Mouse (Mus musculus): ENCODE measurements around the gene 2900026A02Rik.

Gene 2900026A02Rik

DNA sequence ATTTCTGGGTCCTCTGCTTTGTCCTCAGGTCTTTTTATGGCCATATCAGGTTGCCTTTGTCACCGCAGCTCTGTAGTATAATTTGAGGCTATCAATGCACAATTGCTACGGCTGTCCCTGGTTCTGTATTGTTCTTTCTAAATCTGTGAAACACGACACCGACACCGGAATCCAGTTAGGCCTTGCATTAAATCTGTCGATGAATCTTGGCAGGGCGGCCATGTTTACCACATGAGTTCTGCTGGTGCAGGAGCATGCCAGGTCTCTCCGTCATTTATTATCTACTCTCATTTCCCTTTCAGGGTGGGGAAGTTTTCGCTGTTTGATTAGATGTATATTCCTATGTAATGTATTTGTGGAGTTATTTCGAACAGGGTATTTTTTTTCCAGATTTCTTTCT is 97.3 kb downstream of the 2900026A02Rik start:
- in situ Hi-C loops (cut with MboI, MseI), result no loop called here

DNA sequence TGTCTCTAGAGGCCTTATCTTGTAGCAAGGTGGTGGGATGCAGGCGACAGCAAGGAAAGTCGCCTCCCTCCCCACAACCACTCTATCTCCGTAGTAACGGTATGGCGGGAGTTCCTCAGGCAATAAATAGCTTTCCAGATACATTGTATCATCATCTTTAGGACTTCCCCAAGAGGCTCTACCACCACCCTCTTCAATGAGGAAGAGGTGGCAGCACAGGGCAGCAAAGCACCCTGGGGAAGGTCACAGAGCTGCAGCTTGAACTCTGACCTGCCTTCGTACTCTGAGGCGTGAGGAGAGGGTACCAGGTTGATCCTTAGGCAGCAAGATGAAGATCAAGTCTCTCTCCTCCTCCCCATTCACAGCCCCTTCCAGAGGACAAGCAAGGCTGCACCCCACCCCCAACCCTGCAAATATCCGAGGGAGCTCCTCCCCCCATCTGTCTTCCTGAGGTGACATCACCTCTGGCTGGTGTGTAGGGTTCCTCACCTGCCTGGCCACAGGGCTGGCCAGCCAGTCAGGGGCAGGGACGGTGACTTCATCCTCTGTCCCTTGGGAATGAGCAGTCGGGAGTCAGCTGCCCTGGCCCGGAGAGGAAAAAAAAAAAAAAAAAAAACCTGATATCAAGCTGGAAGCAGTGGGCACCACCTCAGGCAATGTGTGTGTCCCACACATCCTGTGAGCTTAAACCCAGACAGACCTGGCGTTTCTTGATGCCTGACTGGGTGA is 98.5 kb downstream of the 2900026A02Rik start:
- in situ Hi-C loops (cut with MboI, MseI), result no loop called here

- in situ Hi-C loops (cut with MboI, MseI), result no loop called here
Observed at GRCm38 (mm10) chr5:113121591-113121875, 99.5 kb downstream of the 2900026A02Rik start.

DNA sequence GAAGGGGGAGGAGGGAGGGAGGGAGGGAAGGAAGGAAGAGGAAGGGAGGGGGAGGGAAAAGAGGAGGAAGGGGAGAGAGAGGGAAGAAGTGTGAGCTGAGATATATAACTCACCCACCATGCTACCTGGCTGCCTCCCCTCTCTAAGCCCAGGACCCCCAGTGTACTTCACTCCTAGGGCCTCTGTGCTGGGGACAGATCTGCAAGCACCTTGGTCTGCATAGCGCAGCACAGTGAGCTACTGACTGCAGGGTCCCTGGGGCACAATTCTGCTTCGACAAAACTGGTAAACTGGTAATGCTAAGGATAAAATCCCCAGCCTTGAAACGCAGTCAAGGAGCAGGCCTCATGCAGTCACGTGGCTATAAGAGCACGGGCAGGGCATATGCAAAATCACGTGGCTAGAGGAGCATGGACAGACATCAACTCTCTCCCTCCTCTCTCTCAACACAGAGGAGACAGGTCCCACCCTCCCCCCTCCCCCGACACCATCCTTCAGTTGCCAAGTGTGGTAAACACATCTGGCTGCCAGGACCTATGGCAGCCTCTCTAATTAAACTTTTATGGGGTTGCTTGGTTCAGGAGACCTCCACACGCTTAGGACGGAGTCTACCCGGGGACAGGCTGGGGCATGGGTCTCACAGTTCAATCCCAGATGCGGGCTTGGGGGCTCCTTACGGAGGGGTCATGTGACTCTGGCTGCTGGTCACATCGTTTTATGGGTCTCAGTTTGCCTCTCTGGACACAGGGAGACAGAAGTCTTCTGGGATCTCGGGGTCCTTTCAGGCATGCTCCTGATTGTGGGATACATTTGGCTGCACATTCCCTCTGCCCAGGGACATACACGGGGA is 100.1 kb downstream of the 2900026A02Rik start:
- in situ Hi-C loops (cut with MboI, MseI), result no loop called here

- in situ Hi-C loops (cut with MboI, MseI), result no loop called here
Observed at GRCm38 (mm10) chr5:113119861-113120465, 101.1 kb downstream of the 2900026A02Rik start.

DNA sequence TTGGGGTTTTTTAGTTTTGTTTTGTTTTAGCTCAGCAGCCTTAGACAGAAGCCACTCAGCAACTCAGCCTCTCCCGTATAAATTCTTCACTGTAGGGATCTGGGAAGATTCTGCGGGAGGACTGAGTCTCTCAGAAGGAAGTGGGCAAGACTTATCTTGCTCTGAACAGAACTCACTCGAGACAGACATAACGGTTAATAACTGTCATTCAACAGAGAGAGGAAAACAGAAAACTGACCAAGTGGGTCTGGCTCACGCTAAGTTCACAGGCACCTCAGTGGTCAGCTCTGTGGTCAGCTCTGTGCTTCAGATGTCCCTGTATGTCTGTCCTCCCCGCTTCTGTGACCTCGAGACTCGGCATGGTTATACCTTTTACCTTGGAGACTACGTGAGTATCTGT is 101.7 kb downstream of the 2900026A02Rik start:
- in situ Hi-C loops (cut with MboI, MseI), result no loop called here

GRCm38 (mm10) chr5:113118695-113119094 is 102.3 kb downstream of the 2900026A02Rik start:
- in situ Hi-C loops (cut with MboI, MseI), result no loop called here

DNA sequence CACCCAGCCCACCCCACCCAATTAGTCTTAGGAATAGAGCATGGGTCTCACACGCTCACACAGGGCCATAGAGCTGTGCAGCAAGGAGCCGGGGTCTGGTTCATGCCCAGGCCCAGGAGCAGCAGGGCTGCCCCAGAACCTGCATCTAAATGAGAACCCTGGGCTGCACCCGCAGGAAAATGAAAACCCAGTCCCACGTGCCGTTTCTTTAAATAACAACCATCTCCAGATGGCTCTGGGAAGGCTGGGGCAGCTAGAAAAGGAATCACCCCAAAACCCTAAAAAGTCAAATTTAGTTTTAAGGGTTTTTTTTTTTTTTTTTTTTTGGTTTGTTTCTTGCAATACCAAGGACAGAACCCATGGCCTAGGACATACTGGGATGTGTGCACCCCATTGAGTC is 103.7 kb downstream of the 2900026A02Rik start:
- in situ Hi-C loops (cut with MboI, MseI), result no loop called here

GRCm38 (mm10) chr5:113115896-113116295 is 105.1 kb downstream of the 2900026A02Rik start:
- in situ Hi-C loops (cut with MboI, MseI), result no loop called here

DNA sequence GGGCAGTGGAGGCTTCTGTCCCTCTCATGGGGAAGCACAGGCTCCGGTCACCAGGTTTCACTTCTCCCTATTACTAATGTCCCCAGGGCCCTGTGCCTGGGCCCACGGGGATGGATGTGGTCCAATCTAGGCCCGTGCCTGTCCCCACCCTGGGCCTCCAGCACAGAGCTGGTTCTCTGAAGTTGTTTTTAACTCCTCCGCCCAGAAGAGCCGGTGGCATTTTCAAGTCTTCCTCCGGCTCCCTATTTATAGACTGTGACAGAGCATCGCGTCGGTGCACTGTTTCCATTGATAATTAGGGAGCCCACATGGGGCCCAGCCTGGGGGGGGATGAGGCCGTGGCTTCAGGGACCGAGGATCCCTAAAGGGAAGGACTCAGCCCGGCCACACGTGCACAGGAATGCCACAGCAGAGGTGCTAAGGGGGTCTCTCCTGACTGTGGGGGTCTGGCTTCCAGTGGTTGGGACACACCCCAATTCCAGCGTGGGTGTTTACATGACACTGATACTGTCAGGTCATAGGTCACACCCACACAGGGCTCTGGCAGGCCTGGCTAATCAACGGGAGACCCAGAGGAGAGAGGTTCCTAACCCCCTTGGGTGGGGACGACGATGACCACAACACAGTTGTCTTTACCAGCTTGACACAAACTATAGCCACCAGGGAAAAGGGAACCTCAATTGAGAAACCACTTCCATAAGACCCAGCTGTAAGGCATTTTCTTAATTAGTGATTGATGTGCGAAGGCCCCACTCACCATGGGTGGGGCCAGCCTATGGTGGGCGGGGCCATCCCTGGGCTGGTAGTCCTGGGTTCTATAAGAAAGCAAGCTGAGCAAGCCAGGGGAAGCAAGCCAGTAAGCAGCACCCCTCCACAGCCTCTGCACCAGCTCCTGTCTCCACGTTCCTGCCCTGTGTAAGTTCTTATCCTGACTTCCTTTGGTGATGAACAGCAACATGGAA is 106.5 kb downstream of the 2900026A02Rik start:
- in situ Hi-C loops (cut with MboI, MseI), result no loop called here

- in situ Hi-C loops (cut with MboI, MseI), result no loop called here
Observed at GRCm38 (mm10) chr5:113113120-113113519, 107.9 kb downstream of the 2900026A02Rik start.

- in situ Hi-C loops (cut with MboI, MseI), result no loop called here
Observed at GRCm38 (mm10) chr5:113111336-113111735, 109.7 kb downstream of the 2900026A02Rik start.

DNA sequence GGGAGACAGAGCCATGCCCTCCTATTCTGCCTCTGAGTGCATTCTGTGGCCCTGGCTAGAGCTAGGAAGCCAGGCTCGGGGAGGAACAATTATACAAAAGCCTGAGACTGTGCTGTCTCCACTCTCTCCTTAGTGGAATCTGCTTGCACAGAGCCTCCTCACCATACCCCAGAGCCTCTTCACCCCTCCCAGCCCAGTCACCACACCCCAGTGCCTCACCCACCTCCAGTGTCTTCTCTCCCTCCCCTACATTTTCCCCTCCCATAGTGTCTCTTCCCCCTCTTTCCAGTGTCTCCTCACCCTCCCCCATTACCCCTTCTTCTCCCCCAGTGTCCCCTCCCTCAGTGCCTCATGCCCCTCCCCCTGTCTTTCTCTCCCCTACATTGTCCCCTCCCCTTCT is 110.1 kb downstream of the 2900026A02Rik start:
- in situ Hi-C loops (cut with MboI, MseI), result no loop called here

GRCm38 (mm10) chr5:113109651-113110050 is 111.4 kb downstream of the 2900026A02Rik start:
- in situ Hi-C loops (cut with MboI, MseI), result loop anchor here in 1 of 2 experiments (10.0 kb wide), 1 partner anchor 1065 kb away; no protein-coding TSS in a partner anchor

DNA sequence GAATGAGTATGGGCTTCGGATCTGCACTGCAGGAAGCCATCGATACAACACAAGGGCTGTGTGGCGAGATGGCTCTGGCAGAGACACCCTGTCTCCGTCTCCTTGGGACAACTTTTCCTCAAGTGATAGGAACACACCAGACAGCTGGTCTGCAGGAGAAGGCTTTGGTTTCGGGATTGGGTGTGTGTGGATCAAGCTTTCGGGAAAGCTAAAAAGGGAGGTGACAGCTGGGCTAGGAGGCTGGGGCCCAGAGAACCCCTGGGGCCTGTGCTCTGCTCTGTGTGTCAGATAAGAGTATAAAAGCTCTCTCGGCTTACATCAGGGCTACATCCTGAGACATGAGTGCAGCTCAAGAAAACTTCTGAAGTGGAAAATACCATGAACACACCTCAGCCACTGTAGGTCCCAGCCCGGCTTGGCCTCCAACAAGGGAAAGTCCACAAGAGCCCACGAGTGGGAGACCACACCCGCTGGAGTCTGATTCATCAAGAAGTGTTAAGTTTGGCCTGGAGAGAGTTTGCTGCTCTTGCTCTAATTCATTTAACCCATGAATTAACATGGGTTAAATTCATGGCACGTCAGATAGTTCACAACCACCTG is 112.8 kb downstream of the 2900026A02Rik start:
- in situ Hi-C loops (cut with MboI, MseI), result loop anchor here in 1 of 2 experiments (10.0 kb wide), 1 partner anchor 1067 kb away; no protein-coding TSS in a partner anchor

DNA sequence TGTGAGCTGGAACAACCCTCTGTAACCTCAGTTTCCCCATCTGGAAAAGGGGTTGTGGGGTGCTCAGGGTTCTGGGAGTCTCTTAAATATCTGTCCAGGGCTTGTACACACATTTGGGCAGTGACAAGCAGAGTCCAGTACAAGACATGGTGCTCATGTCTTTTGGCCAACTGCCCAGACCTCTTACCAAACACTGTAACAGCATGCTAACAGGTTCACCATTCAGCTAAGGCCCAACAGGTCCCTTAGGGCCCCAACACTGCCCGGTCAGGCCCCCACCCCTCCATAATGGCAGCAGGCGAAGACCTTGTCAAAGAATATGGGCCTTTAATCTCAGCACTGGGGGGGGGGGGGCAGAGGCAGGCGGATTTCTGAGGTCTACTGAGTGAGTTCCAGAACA is 113.3 kb downstream of the 2900026A02Rik start:
- in situ Hi-C loops (cut with MboI, MseI), result loop anchor here in 1 of 2 experiments (10.0 kb wide), 1 partner anchor 1067 kb away; no protein-coding TSS in a partner anchor

DNA sequence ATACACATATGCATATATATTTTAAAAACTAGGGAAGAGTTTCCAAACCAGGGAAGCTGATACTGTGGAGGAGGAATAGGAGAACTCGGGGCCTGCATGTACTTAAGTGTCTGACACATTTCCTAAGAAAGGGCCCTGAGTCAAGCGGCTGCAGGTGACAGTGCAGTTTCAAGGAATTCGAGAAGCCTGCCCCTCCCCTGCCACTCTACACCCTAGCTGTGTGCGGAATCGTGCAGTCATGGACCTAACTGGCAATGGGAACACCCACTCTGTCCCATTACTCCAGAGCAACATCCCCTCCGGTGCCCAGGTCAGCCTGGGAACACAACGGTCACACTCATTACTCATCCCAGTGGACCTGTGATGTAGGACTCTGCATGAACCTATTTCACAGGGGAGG is 114.4 kb downstream of the 2900026A02Rik start:
- in situ Hi-C loops (cut with MboI, MseI), result loop anchor here in 1 of 2 experiments (10.0 kb wide), 1 partner anchor 1068 kb away; no protein-coding TSS in a partner anchor

DNA sequence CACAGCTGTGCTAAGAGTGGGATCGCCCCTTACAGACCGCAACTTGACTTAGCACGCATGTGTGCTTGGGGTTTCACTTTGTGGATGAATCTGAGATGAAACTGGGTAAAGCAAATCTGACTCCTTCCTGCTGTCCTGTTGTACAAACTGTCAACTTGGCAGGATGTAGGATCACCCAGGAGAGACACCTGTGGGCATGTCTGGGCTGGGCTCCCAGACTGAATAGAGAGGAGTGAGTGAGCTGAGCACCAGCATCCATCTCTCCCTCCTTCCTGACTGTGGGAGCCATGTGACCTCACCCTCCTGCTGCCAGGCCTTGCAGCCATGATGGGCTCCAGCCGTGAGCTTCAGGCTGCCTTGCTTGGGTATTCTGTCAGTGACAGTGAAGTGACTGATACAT is 115.6 kb downstream of the 2900026A02Rik start:
- in situ Hi-C loops (cut with MboI, MseI), result loop anchor here in 1 of 2 experiments (10.0 kb wide), 1 partner anchor 1069 kb away; no protein-coding TSS in a partner anchor

- in situ Hi-C loops (cut with MboI, MseI), result loop anchor here in 1 of 2 experiments (10.0 kb wide), 1 partner anchor 1070 kb away; no protein-coding TSS in a partner anchor
Observed at GRCm38 (mm10) chr5:113105035-113105434, 116.0 kb downstream of the 2900026A02Rik start.

DNA sequence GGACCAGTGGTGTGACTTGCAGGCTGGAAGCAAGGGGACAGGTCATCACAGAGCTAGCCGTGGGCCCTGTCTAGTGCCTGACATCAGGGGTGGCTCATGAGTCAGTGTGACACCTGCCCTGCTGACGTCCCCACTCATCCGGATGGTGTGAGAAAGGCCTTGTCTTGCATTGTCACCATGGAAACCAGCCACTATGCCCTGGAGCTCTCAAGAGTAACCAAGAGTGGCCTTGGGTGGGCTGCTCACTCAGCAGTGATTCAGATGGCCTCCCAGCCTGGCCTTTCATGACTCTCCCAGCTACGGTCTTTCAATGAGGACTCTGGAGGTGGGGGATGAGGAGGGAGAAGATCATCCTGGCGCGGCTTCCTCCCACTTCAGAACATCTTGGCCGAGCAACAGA is 118.6 kb downstream of the 2900026A02Rik start:
- in situ Hi-C loops (cut with MboI, MseI), result loop anchor here in 1 of 2 experiments (10.0 kb wide), 1 partner anchor 1072 kb away; no protein-coding TSS in a partner anchor
